Mouse (Mus musculus) embryonic facial prominence, embryonic 10.5 days (tissue): Measurements from ENCODE around the gene Aarsd1. TPM values are rescaled to one million over a fixed set of nuclear protein-coding genes. Genes with fewer than 3 reads are reported as not detected.
"Not testable (repeated sequence)": the region's sequence is repeated elsewhere in the genome, so short reads cannot be mapped to it uniquely, and the experiment has no call there.

Source experiments
- DNase-seq: peaks from one replicate; pipeline ENCODE4 v3.0.0-alpha.2; 2017; ENCODE audit warnings: low spot score
- H3K27ac ChIP-seq: fragments of 300-500 bp; sonication (generic); replicated peaks from 2 replicates; pipeline ENCODE4 v1.5.1; 2016; ENCODE audit warnings: mild to moderate bottlenecking
- H3K27me3 ChIP-seq: fragments of 300-500 bp; sonication (generic); replicated peaks from 2 replicates; pipeline ENCODE4 v1.6.1; 2016; ENCODE audit warnings: low read depth, mild to moderate bottlenecking; ENCODE audit not compliant: poor library complexity, severe bottlenecking
- H3K36me3 ChIP-seq: fragments of 300-500 bp; sonication (generic); replicated peaks from 2 replicates; pipeline ENCODE4 v1.6.1; 2016; ENCODE audit warnings: mild to moderate bottlenecking, moderate library complexity
- H3K4me1 ChIP-seq: fragments of 300-500 bp; sonication (generic); 2 replicates; pipeline ENCODE4 v1.6.1; 2016
- H3K4me3 ChIP-seq: fragments of 300-500 bp; sonication (generic); 2 replicates; pipeline ENCODE4 v1.5.1; 2016; ENCODE audit warnings: mild to moderate bottlenecking, moderate library complexity
- H3K9me3 ChIP-seq: fragments of 300-500 bp; sonication (generic); 2 replicates; pipeline ENCODE4 v1.6.1; 2016; ENCODE audit warnings: mild to moderate bottlenecking
- whole genome bisulfite sequencing: fragments of 180-500 bp; shearing (Covaris S2); methylation state at CpG from one replicate; pipeline ENCODE4 v1.1.7; 2016; 5-methylcytosine and 5-hydroxymethylcytosine counted together
- polyA plus RNA-seq: library from polyadenylated mRNA; unstranded; fragments of >200 nt; fragmentation: Nextera tagmentation; extraction: Ambion mirVana; gene quantifications from 2 replicates; pipeline ENCODE4 v1.2.1, GENCODE M21; 2016

Aarsd1 gene
- polyA plus RNA-seq, 1 experiment from 2014 or later: 102 TPM

GRCm38 (mm10) chr11:101442127-101442693, 24.8 kb upstream of the Aarsd1 start, which contains the start of gene Rpl27:
TSS of gene Rpl27 (plus strand) at chr11:101442298.
- Histone ChIP-seq H3K4me3 (peak within 1 kb of the TSS; percentile 90), H3K36me3 (peaks cover 39% of the 10 kb centered on the region), H3K4me1 (peaks cover 20% of the 10 kb centered on the region), H3K9me3 (no peaks in the 10 kb centered on the region), H3K27ac (peak within 1 kb of the TSS; percentile 98), H3K27me3 (no peaks in the 10 kb centered on the region)
- DNase-seq: peak; percentile 99
- WGBS: under 1% methylated on average over 42 of the region's 42 CpGs

DNA sequence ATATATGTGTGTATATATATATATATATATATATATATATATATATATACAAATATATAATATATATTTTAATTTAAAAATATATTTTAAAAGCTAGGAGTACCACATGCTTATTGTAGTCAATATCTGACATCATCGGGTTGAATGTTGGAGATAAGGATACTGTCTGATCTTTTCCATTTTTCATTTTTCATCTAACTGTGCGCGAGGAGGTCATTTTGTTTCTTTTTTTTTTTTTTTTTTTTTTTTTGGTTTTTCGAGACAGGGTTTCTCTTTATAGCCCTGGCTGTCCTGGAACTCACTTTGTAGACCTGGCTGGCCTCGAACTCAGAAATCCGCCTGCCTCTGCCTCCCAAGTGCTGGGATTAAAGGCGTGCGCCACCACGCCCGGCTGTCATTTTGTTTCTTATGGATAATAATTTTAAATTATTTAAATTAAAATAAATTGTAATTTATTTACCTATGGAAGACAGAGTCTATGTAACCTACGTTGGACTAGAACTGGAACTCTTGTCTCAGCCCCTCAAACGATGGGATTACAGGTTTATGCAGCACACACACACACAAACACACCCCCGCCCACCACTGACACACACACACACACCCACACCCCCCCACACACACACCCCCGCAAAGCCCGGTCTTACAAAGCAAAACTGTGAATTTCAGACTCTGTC, 24.2 kb upstream of the Aarsd1 start:
- H3K9me3 ChIP-seq, DNase-seq, H3K27me3 ChIP-seq: not testable (repeated sequence)
- Histone ChIP-seq H3K4me1 (peaks cover 20% of the 10 kb centered on the region), H3K4me3 (peak overlapping the region; percentile 90), H3K27ac (peak overlapping the region; percentile 78), H3K36me3 (peaks cover 34% of the 10 kb centered on the region)
- 40% methylated on average over 15 of the region's 15 CpGs for WGBS

DNA sequence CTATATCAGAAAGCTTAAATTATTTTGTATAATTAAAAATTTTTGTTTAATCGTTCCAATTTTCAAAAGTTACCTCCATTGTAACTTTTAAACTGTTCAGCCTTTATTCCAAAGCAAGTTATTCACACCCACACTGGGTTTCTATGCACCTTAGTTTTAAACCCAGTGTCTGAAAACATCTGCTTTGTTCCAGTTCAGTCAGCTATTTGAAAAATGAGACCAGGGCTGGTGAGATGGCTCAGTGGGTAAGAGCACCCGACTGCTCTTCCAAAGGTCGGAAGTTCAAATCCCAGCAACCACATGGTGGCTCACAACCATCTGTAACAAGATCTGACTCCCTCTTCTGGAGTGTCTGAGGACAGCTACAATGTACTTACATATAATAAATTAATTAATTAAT, 20.6 kb upstream of the Aarsd1 start:
- peaks cover 33% of the 10 kb centered on the region for H3K36me3 ChIP-seq
- H3K4me3 ChIP-seq, H3K27me3 ChIP-seq, H3K9me3 ChIP-seq, H3K4me1 ChIP-seq, DNase-seq, H3K27ac ChIP-seq: not testable (repeated sequence)
- 51% methylated on average over 3 of the region's 3 CpGs for WGBS

DNA sequence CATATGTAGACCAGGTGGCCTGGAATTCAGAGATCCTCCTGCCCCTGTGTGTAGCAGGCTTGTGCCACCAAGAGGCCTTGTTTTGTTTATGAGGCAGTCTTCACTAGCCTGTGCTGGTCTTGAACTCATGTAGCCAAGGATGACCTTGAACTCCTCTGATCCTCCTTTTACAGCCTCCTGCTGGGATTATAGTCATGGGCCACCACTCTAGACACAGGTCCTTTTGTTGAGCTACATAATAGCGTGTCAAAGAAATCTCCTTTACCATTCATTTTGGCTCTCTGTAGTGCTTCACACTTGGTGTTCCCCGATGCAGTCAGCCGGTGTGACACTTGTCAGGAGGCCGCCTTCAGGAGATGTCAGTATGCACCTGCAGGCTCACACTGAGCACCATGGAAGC, 19.5 kb upstream of the Aarsd1 start:
- DNase-seq: no peak
- H3K27me3 ChIP-seq: no peaks in the 10 kb centered on the region
- WGBS: 75% methylated on average over 4 of the region's 4 CpGs
- peaks cover 40% of the 10 kb centered on the region for H3K36me3 ChIP-seq
- no peaks in the 10 kb centered on the region for H3K9me3 ChIP-seq
- no peak overlapping the region for H3K27ac ChIP-seq
- no peak overlapping the region for H3K4me3 ChIP-seq
- H3K4me1 ChIP-seq: no peaks in the 10 kb centered on the region

DNA sequence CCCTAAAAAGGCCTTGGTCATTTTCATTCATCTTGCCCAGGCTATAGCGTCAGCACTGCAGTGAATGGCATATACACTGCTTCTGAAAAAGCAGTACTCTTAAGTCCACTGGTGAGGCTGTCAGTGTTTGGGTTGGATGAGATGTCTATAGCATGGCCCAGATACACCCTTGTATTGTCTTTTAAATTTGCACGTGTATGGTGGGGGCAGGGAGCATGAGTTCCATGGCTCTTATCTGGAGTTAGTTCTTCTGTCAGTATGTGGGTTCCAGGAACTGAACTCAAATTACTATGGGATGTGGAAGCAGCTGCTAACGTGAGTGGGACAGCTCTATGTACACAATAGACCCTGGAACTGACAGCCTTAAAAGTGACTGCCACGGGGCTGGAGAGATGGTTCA, 18.4 kb upstream of the Aarsd1 start:
- H3K4me3 ChIP-seq: no peak overlapping the region
- no peak overlapping the region for H3K27ac ChIP-seq
- H3K27me3 ChIP-seq: no peaks in the 10 kb centered on the region
- WGBS: 88% methylated on average over 4 of the region's 4 CpGs
- no peaks in the 10 kb centered on the region for H3K9me3 ChIP-seq
- no peak for DNase-seq
- H3K36me3 ChIP-seq: peaks cover 51% of the 10 kb centered on the region
- H3K4me1 ChIP-seq: no peaks in the 10 kb centered on the region

GRCm38 (mm10) chr11:101433396-101433795, 16.0 kb upstream of the Aarsd1 start:
- 92% methylated on average over 13 of the region's 13 CpGs for WGBS
- Histone ChIP-seq H3K27me3 (no peaks in the 10 kb centered on the region), H3K4me1 (no peaks in the 10 kb centered on the region), H3K4me3 (no peak overlapping the region), H3K36me3 (peaks cover 69% of the 10 kb centered on the region), H3K27ac (no peak overlapping the region), H3K9me3 (no peaks in the 10 kb centered on the region)
- no peak for DNase-seq

DNA sequence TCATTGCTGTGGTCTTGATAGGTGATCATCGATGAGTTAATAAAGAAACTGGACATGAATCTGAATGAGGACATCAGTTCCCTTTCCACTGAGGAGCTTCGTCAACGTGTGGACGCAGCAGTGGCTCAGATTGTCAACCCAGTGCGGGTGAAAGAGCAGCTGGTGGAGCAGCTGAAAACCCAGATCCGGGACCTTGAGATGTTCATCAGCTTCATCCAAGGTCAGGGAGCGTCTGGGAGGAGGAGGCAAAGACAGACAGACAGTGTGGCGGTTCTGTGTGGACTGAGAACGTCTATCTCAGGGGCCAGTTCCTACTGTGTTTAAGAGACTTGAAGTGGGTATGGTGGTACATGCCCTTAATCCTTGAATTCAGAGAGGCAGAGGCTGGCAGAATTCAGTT, 13.9 kb upstream of the Aarsd1 start:
- peaks cover 69% of the 10 kb centered on the region for H3K36me3 ChIP-seq
- no peak overlapping the region for H3K4me3 ChIP-seq
- 91% methylated on average over 9 of the region's 9 CpGs for whole genome bisulfite sequencing
- DNase-seq: no peak
- H3K27ac ChIP-seq: no peak overlapping the region
- peaks cover 8% of the 10 kb centered on the region for H3K4me1 ChIP-seq
- H3K27me3 ChIP-seq: no peaks in the 10 kb centered on the region
- H3K9me3 ChIP-seq: no peaks in the 10 kb centered on the region

GRCm38 (mm10) chr11:101426165-101426564, 8.8 kb upstream of the Aarsd1 start:
- no peaks in the 10 kb centered on the region for H3K9me3 ChIP-seq

DNA sequence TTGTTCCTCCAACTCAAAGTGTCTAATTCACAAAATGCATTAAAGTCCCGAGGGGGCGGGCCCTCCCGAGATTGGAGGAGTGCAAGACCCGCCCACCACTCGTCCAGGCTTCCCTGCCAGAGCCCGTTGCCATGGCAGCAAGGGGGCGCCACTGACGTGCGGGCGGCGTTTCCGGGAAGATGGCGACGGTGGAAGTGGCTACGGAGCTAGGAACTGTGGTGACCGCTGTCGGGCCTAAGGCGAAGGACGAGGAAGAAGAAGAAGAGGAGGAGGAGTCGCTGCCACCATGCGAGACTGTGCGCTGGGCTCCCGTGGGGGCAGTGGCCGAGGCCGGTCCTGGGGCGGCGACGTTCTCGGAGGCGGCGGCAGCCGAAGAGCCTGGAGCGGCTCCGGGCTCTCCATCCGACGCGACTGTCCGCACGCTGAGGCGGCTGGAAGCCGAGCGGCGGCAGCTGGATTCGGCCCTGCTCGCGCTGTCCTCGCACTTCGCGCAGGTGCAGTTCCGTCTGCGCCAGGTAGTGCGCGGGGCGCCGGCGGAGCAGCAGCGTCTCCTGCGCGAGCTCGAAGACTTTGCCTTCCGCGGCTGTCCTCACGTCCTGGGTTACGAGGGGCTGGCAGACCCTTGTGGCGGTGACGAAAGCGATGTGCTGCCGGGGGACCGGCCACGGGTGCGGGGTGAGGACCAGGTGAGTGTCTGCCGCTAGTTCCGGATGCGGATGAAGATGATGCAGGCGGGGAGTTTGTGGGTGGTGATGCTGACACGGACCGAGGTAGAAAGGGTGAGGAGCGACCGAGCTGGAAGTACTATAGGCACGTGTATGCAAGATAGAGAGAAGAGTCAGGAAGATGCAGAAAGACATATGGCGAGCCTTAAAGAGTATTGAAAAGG, 7.8 kb upstream of the Aarsd1 start, which contains the start of the genes Rundc1 and Ptges3l:
Gene Rundc1 (plus strand): TSS at position 161 of the 889 bp plus-strand sequence.
Gene Ptges3l (minus strand): TSS at position 409 of the 889 bp plus-strand sequence.
- H3K27me3 ChIP-seq: no peaks in the 10 kb centered on the region
- H3K9me3 ChIP-seq: no peaks in the 10 kb centered on the region
- H3K36me3 ChIP-seq: peaks cover 11% of the 10 kb centered on the region
- peak within 1 kb of the TSS; percentile 84 for H3K27ac ChIP-seq
- H3K4me1 ChIP-seq: peaks cover 31% of the 10 kb centered on the region
- peak within 1 kb of the TSS; percentile 100 for H3K4me3 ChIP-seq
- WGBS: under 1% methylated on average over 81 of the region's 81 CpGs
- peak; percentile 99 for DNase-seq

More at GRCm38 (mm10) chr11:101426165-101426564, 8.8 kb upstream of the Aarsd1 start:
- Histone ChIP-seq H3K27me3 (no peaks in the 10 kb centered on the region), H3K36me3 (peaks cover 21% of the 10 kb centered on the region), H3K27ac (no peak overlapping the region), H3K4me3 (peak overlapping the region; percentile 100), H3K4me1 (peaks cover 31% of the 10 kb centered on the region)
- 67% methylated on average over 8 of the region's 8 CpGs for WGBS
- DNase-seq: no peak

GRCm38 (mm10) chr11:101424105-101424851, 6.9 kb upstream of the Aarsd1 start, which contains the start of gene Gm27029:
TSS of gene Gm27029 (minus strand) at chr11:101424796.
- peak within 1 kb of the TSS; percentile 84 for H3K27ac ChIP-seq
- peaks cover 3% of the 10 kb centered on the region for H3K36me3 ChIP-seq
- no peaks in the 10 kb centered on the region for H3K27me3 ChIP-seq
- H3K4me1 ChIP-seq: peaks cover 31% of the 10 kb centered on the region
- no peak for DNase-seq
- WGBS: 5% methylated on average over 23 of the region's 23 CpGs
- peak within 1 kb of the TSS; percentile 100 for H3K4me3 ChIP-seq
- no peaks in the 10 kb centered on the region for H3K9me3 ChIP-seq

GRCm38 (mm10) chr11:101420148-101420547, 2.7 kb upstream of the Aarsd1 start:
- WGBS: 88% methylated on average over 5 of the region's 5 CpGs
- no peak overlapping the region for H3K27ac ChIP-seq
- peaks cover 22% of the 10 kb centered on the region for H3K4me1 ChIP-seq
- DNase-seq: no peak
- H3K27me3 ChIP-seq: no peaks in the 10 kb centered on the region
- H3K4me3 ChIP-seq: no peak overlapping the region
- H3K9me3 ChIP-seq: no peaks in the 10 kb centered on the region
- no peaks in the 10 kb centered on the region for H3K36me3 ChIP-seq

DNA sequence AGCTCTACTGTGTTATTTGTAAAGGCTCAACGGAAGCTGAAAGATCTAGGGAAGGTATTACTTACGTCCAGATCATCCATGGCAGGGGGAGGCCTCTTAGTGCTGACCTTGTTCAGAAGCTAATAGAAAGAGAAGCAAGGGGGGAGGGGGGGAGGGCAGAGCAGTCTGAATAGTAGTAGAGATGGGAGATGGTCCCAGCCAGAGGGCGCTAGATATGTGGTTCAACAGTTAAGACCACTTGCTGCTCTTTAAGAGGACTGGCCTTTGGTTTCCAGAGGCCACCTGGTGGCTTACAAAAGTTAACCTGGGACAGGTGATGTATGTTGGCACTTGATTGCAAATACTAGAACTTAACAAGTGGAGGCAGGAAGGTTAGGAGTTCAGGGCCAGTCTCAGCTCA, 2.2 kb upstream of the Aarsd1 start:
- no peak for DNase-seq
- H3K27me3 ChIP-seq: no peaks in the 10 kb centered on the region
- 26% methylated on average over 3 of the region's 3 CpGs for WGBS

More for the DNA sequence above, 2.2 kb upstream of the Aarsd1 start:
- Histone ChIP-seq H3K4me3 (no peak overlapping the region), H3K9me3 (no peaks in the 10 kb centered on the region), H3K4me1 (peaks cover 21% of the 10 kb centered on the region), H3K36me3 (peaks cover 3% of the 10 kb centered on the region; the same call in 1 of the 2 replicates), H3K27ac (no peak overlapping the region)
